30 mouse cellular contexts compared by ENCODE assay signal in genomic region chr2:28456616-28457015, GRCm38 (mm10). TPM values are rescaled to one million over a fixed set of nuclear protein-coding genes. Genes with fewer than 3 reads are reported as not detected.
DNase-seq lines count a peak whose midpoint lies in the region; ATAC-seq lines count a peak whose summit lies in the region.
"Had no signal": no experiment of that assay in that cellular context is flagged by ENCODE, and none has a peak within 500 bp of the region (broad histone marks: within the 10 kb centered on the region; RNA-seq: fewer than 3 reads in every experiment).

No protein-coding gene starts in this region.

- H3K4me1 ChIP-seq in forebrain, embryonic 14.5 days (ENCODE audit: control insufficient read depth, insufficient read depth, low read length) = no peaks in the 10 kb centered on the region
- H3K4me1 ChIP-seq in forebrain, embryonic 10.5 days = no peaks in the 10 kb centered on the region
- H3K4me1 ChIP-seq: embryonic facial prominence, embryonic 10.5 days; embryonic facial prominence, embryonic 13.5 days; heart, embryonic 12.5 days; heart, embryonic 15.5 days; hindbrain, embryonic 10.5 days had no signal

- no peak for ATAC-seq in forebrain, embryonic 14.5 days
- no peak for ATAC-seq in CD4-positive, CD25-positive, alpha-beta regulatory T cell, adult 4 months
- ATAC-seq: forebrain, embryonic 16.5 days; intestine, postnatal 0 days had no signal

- WGBS in forebrain, embryonic 14.5 days = 54% methylated on average over 1 of the region's 1 CpGs
- WGBS in forebrain, embryonic 10.5 days = 83% methylated on average over 1 of the region's 1 CpGs

- H3K9me3 ChIP-seq in forebrain, embryonic 14.5 days (replicated peaks; ENCODE audit: control insufficient read depth, low read length) = no peaks in the 10 kb centered on the region
- no peaks in the 10 kb centered on the region for H3K9me3 ChIP-seq in forebrain, embryonic 10.5 days
- H3K9me3 ChIP-seq: embryonic facial prominence, embryonic 10.5 days; embryonic facial prominence, embryonic 13.5 days; G1E; heart, embryonic 12.5 days; heart, embryonic 15.5 days; hindbrain, embryonic 10.5 days had no signal

- no peak overlapping the region for H3K27ac ChIP-seq in forebrain, embryonic 14.5 days (ENCODE audit: low read depth, low read length)
- H3K27ac ChIP-seq in forebrain, embryonic 10.5 days = no peak overlapping the region
- H3K27ac ChIP-seq: embryonic facial prominence, embryonic 10.5 days; embryonic facial prominence, embryonic 13.5 days; gastrocnemius, adult 2 months; heart, embryonic 15.5 days; hindbrain, embryonic 10.5 days; hindbrain, embryonic 14.5 days had no signal

- no peak overlapping the region for H3K9ac ChIP-seq in forebrain, embryonic 14.5 days (ENCODE audit: low read length)
- H3K9ac ChIP-seq: embryonic facial prominence, embryonic 13.5 days; heart, embryonic 12.5 days; heart, embryonic 15.5 days; hindbrain, embryonic 14.5 days had no signal

- peaks cover 26% of the 10 kb centered on the region for H3K36me3 ChIP-seq in forebrain, embryonic 14.5 days (ENCODE audit: control insufficient read depth, insufficient read depth, low read length)
- H3K36me3 ChIP-seq in forebrain, embryonic 10.5 days (replicated peaks) = peaks cover 27% of the 10 kb centered on the region
- H3K36me3 ChIP-seq: G1E had no signal

- peak; percentile 88 to 91 for DNase-seq in cerebellum, postnatal 10 days
- DNase-seq in cerebellum, adult 9-11 months = no peak
- peak; percentile 27 for DNase-seq in forebrain, embryonic 14.5 days (ENCODE audit: low spot score)
- no peak for DNase-seq in forebrain, embryonic 10.5 days (ENCODE audit: extremely low spot score, low spot score)
- DNase-seq in layer of hippocampus, postnatal 10 days (ENCODE audit: low spot score in 2 of 2) = peak; percentile 41 to 47
- DNase-seq in layer of hippocampus, adult 11-12 months (ENCODE audit: low spot score) = no peak
- DNase-seq in Muller cell, postnatal 12 days (ENCODE audit: inconsistent ontology term) = peak; percentile 32
- DNase-seq: adrenal gland, adult 2 months; adrenal gland, postnatal 14 days; cerebellum, adult 18-20 months; embryo, embryonic 11 days; gastrocnemius, adult 2 months; gastrocnemius, postnatal 14 days; heart, adult 11 months; heart, postnatal 10 days; heart, postnatal 36 days; kidney, adult 2 months had no signal

- H3K27me3 ChIP-seq in forebrain, embryonic 14.5 days (replicated peaks; ENCODE audit: control insufficient read depth, insufficient read depth, low read length) = no peaks in the 10 kb centered on the region
- H3K27me3 ChIP-seq in forebrain, embryonic 10.5 days (ENCODE audit: poor library complexity, severe bottlenecking) = no peaks in the 10 kb centered on the region
- H3K27me3 ChIP-seq: embryonic facial prominence, embryonic 13.5 days; heart, embryonic 15.5 days had no signal

- H3K4me2 ChIP-seq in forebrain, embryonic 14.5 days (ENCODE audit: low read length) = no peak overlapping the region
- H3K4me2 ChIP-seq: embryonic facial prominence, embryonic 13.5 days; heart, embryonic 12.5 days; heart, embryonic 15.5 days; hindbrain, embryonic 14.5 days had no signal

- no peak overlapping the region for H3K4me3 ChIP-seq in forebrain, embryonic 14.5 days (ENCODE audit: low read depth, low read length)
- no peak overlapping the region for H3K4me3 ChIP-seq in forebrain, embryonic 10.5 days
- H3K4me3 ChIP-seq: embryonic facial prominence, embryonic 10.5 days; embryonic facial prominence, embryonic 13.5 days; erythroblast, embryonic 14.5 days; gastrocnemius, adult 2 months; heart, embryonic 12.5 days; heart, embryonic 15.5 days; hindbrain, embryonic 10.5 days had no signal

RNA-seq across cellular contexts. Expression of gene 1700007K13Rik, which starts 9.5 kb away (rescaled TPM):
- 2.5 and 3.2 TPM in 2 replicates for polyA plus RNA-seq in forebrain, embryonic 14.5 days (2014; fragmentation: Nextera tagmentation; extraction: Ambion mirVana)
- polyA plus RNA-seq in forebrain, embryonic 10.5 days (2016; fragmentation: Nextera tagmentation; extraction: Ambion mirVana) = 2.0 and 2.4 TPM in 2 replicates
- total RNA-seq in layer of hippocampus, postnatal 10 days (2021) = 1 to 10 TPM; 5.1 to 6.8 TPM
- not detected for polyA plus RNA-seq in CD4-positive, CD25-positive, alpha-beta regulatory T cell, adult 4 months (2017; shearing (Covaris generic))
- total RNA-seq: G1E; heart, postnatal 36 days had no signal
- polyA plus RNA-seq: adrenal gland, adult 2 months; erythroblast, embryonic 14.5 days; intestine, postnatal 0 days had no signal

RNA-seq across cellular contexts. Expression of gene Ppp1r26, which starts 10.0 kb away (rescaled TPM):
- 4.6 and 5.6 TPM in 2 replicates for polyA plus RNA-seq in forebrain, embryonic 14.5 days (2014; fragmentation: Nextera tagmentation; extraction: Ambion mirVana)
- 5.8 and 6.1 TPM in 2 replicates for polyA plus RNA-seq in forebrain, embryonic 10.5 days (2016; fragmentation: Nextera tagmentation; extraction: Ambion mirVana)
- 10 to 100 TPM; 20.2 to 21.9 TPM for total RNA-seq in layer of hippocampus, postnatal 10 days (2021)
- polyA plus RNA-seq in CD4-positive, CD25-positive, alpha-beta regulatory T cell, adult 4 months (2017; shearing (Covaris generic)) = not detected
- total RNA-seq: CH12.LX had no signal
- polyA plus RNA-seq: erythroblast, embryonic 14.5 days; G1E had no signal

RNA-seq across cellular contexts. Expression of gene Mrps2, which starts 11.2 kb away (rescaled TPM):
- 55.0 and 59.2 TPM in 2 replicates for polyA plus RNA-seq in forebrain, embryonic 14.5 days (2014; fragmentation: Nextera tagmentation; extraction: Ambion mirVana)
- 68.1 and 70.3 TPM in 2 replicates for polyA plus RNA-seq in forebrain, embryonic 10.5 days (2016; fragmentation: Nextera tagmentation; extraction: Ambion mirVana)
- total RNA-seq in layer of hippocampus, postnatal 10 days (2021) = 10 to 100 TPM; 37.2 to 37.4 TPM
- polyA plus RNA-seq in CD4-positive, CD25-positive, alpha-beta regulatory T cell, adult 4 months (2017; shearing (Covaris generic)) = 10 to 100 TPM; 19.5 to 24.0 TPM

RNA-seq across cellular contexts. Expression of gene Gbgt1, which starts 40.1 kb away (rescaled TPM):
- polyA plus RNA-seq in forebrain, embryonic 14.5 days (2014; fragmentation: Nextera tagmentation; extraction: Ambion mirVana) = 0.22 and 0.33 TPM in 2 replicates
- not detected in 2 replicates for polyA plus RNA-seq in forebrain, embryonic 10.5 days (2016; fragmentation: Nextera tagmentation; extraction: Ambion mirVana)
- 1 to 10 TPM; 1.2 to 1.9 TPM for total RNA-seq in layer of hippocampus, postnatal 10 days (2021)
- not detected for polyA plus RNA-seq in CD4-positive, CD25-positive, alpha-beta regulatory T cell, adult 4 months (2017; shearing (Covaris generic))
- total RNA-seq: CH12.LX, G1E had no signal
- polyA plus RNA-seq: erythroblast, embryonic 14.5 days; G1E had no signal

RNA-seq across cellular contexts. Expression of gene Gm10134, which starts 49.3 kb away (rescaled TPM):
- 0.94 TPM in 1 of 2 replicates, not detected in the other for polyA plus RNA-seq in forebrain, embryonic 14.5 days (2014; fragmentation: Nextera tagmentation; extraction: Ambion mirVana)
- not detected in 2 replicates for polyA plus RNA-seq in forebrain, embryonic 10.5 days (2016; fragmentation: Nextera tagmentation; extraction: Ambion mirVana)
- 1 to 10 TPM in 1 of 2 experiments, not detected in 1; 1.2 TPM for total RNA-seq in layer of hippocampus, postnatal 10 days (2021)
- polyA plus RNA-seq in CD4-positive, CD25-positive, alpha-beta regulatory T cell, adult 4 months (2017; shearing (Covaris generic)) = not detected
- total RNA-seq: CH12.LX, G1E had no signal
- polyA plus RNA-seq: embryonic facial prominence, embryonic 10.5 days; embryonic facial prominence, embryonic 13.5 days; erythroblast, embryonic 14.5 days; forebrain, embryonic 11.5 days; G1E; heart, embryonic 12.5 days; hindbrain, embryonic 10.5 days had no signal

Comparison
In these comparisons a context has a peak if more than half of its experiments do, and no peak if none do; other contexts are left out.
1. DNase-seq: peak in cerebellum, postnatal 10 days (2 of 2), forebrain, embryonic 14.5 days (single experiment), layer of hippocampus, postnatal 10 days (2 of 2) and Muller cell, postnatal 12 days (single experiment); none in cerebellum, adult 9-11 months (single experiment), forebrain, embryonic 10.5 days (single experiment) and layer of hippocampus, adult 11-12 months (single experiment).